Mouse (Mus musculus) forebrain, embryonic 14.5 days (tissue): ENCODE results near the gene Ltc4s. TPM values are rescaled to one million over a fixed set of nuclear protein-coding genes. Genes with fewer than 3 reads are reported as not detected.

ENCODE experiments used
- ATAC-seq: fragments of 200-750 bp; cut with Nextera tagmentation; 2 replicates; pipeline ENCODE4 v1.8.0; 2017; ENCODE audit warnings: mild to moderate bottlenecking, moderate library complexity
- DNase-seq: peaks from one replicate; pipeline ENCODE4 v3.0.0-alpha.2; 2015; ENCODE audit warnings: low spot score
- H3K27ac ChIP-seq: fragments of 300-500 bp; sonication (generic); 2 replicates; pipeline ENCODE4 v1.5.1; 2014; ENCODE audit warnings: low read depth, mild to moderate bottlenecking, control low read depth, low read length, moderate library complexity
- H3K27me3 ChIP-seq: fragments of 300-500 bp; sonication (generic); replicated peaks from 2 replicates; pipeline ENCODE4 v1.6.1; 2014; ENCODE audit warnings: low read length, control low read depth, mixed read lengths; ENCODE audit not compliant: control insufficient read depth, insufficient read depth
- H3K36me3 ChIP-seq: fragments of 300-500 bp; sonication (generic); 2 replicates; pipeline ENCODE4 v1.6.1; 2014; ENCODE audit warnings: low read length, control low read depth; ENCODE audit not compliant: control insufficient read depth, insufficient read depth
- H3K4me1 ChIP-seq: fragments of 300-500 bp; sonication (generic); 2 replicates; pipeline ENCODE4 v1.6.1; 2014; ENCODE audit warnings: antibody characterized with exemption, low read length, control low read depth; ENCODE audit not compliant: control insufficient read depth, insufficient read depth
- H3K4me2 ChIP-seq: fragments of 300-500 bp; sonication (generic); 2 replicates; pipeline ENCODE4 v1.6.1; 2014; ENCODE audit warnings: mild to moderate bottlenecking, control low read depth, low read length
- H3K4me3 ChIP-seq: fragments of 300-500 bp; sonication (generic); 2 replicates; pipeline ENCODE4 v1.5.1; 2014; ENCODE audit warnings: low read depth, low read length, control low read depth
- H3K9ac ChIP-seq: fragments of 300-500 bp; sonication (generic); 2 replicates; pipeline ENCODE4 v1.6.1; 2014; ENCODE audit warnings: mild to moderate bottlenecking, low read length, control low read depth, moderate library complexity
- H3K9me3 ChIP-seq: fragments of 300-500 bp; sonication (generic); replicated peaks from 2 replicates; pipeline ENCODE4 v1.6.1; 2016; ENCODE audit warnings: low read length, control low read depth, mixed read lengths; ENCODE audit not compliant: control insufficient read depth
- WGBS: fragments of 180-500 bp; shearing (Covaris S2); extraction: QIAGEN DNeasy Blood & Tissue Kit; methylation state at CpG from one replicate; pipeline ENCODE4 v1.1.7; 2014; 5-methylcytosine and 5-hydroxymethylcytosine counted together
- polyA plus RNA-seq: library from polyadenylated mRNA; unstranded; fragments of >200 nt; fragmentation: Nextera tagmentation; extraction: Ambion mirVana; gene quantifications from 2 replicates; pipeline ENCODE4 v1.2.1, GENCODE M21; 2014

Ltc4s gene
- polyA plus RNA-seq, 1 experiment from 2014 or later, result 3.4 TPM

DNA sequence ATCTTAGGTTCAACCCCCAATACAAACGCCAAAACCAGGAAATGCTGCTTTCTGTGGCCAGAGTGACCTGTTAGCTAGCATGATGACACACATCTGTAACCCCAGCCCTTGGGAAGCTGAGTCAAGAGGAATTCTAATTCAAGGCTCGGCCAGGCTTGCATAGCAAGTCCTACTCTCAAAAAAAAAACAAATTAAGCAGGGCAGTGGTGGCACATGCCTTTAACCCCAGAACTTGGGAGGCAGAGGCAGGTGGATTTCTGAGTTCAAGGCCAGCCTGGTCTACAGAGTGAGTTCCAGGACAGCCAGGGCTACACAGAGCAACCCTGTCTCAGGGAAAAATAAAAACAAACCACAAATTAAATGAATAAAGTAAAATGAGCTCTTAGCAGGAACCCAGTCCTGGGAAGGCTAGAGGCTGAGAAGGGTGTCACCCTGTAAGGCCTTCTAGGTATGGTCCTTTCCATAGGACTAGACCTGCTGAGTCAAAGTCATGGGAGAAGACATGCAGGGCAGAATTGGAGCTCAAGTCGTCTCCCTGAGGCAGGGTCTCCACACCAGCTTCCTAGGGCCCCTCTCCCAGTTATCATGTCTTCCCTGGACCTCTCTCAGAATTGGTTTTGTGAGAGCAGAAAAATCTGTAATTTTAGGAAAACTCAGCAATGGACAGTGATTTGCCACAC is 26.2 kb downstream of the Ltc4s start:
- ATAC-seq, result no peak
- H3K4me2 ChIP-seq, result no peak overlapping the region
- H3K4me1 ChIP-seq, result peaks cover 8% of the 10 kb centered on the region
- peaks cover 7% of the 10 kb centered on the region for H3K36me3 ChIP-seq
- 0 out of 2 replicates have a peak overlapping the region, but pooled peaks have one; percentile 14 for H3K27ac ChIP-seq
- no peaks in the 10 kb centered on the region for H3K27me3 ChIP-seq
- DNase-seq, result no peak
- H3K9ac ChIP-seq, result no peak overlapping the region
- H3K9me3 ChIP-seq, result no peaks in the 10 kb centered on the region
- 83% methylated on average over 3 of the region's 3 CpGs for WGBS
- H3K4me3 ChIP-seq, result no peak overlapping the region

DNA sequence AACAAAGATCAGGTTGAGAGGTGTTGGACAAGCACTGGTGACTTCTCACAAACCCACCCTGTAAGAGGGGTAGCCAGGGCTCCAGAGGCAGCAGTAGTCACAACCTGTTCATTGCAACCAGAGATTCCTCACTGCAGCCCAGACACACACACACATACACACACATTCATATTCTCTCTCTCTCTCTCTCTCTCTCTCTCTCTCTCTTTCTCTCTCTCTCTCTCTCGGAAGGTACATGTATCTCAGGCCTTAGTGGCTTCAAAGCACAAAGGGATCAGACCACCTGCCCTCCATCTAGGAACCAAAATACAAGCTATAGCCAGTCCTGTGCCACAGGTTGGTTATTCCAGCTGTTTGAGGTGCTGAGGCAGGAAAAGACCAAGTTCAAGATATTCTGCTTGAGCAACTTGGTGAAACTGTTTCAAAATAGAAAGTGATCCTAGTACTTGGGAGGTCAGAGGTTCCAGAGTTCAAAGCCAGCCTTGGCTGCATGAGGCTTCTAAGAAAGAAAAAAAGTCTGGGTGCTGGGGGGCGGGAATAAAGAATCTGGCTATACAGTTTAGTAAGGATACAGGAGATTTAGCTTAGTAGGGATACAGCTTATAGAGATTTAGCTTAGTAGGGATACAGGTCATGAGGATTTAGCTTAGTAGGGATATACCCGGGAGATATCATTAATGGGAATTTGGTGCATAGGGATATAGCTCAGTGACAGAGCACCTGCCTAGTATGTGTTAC is 26.9 kb downstream of the Ltc4s start:
- Histone ChIP-seq H3K27ac (no peak overlapping the region), H3K9ac (no peak overlapping the region), H3K9me3 (no peaks in the 10 kb centered on the region), H3K27me3 (no peaks in the 10 kb centered on the region), H3K4me1 (peaks cover 8% of the 10 kb centered on the region), H3K4me2 (peak overlapping the region; percentile 66), H3K4me3 (0 out of 2 replicates have a peak overlapping the region, but pooled peaks have one; percentile 90), H3K36me3 (peaks cover 14% of the 10 kb centered on the region)
- ATAC-seq (no peak), DNase-seq (no peak)
- WGBS, result 94% methylated on average over 3 of the region's 3 CpGs

- Histone ChIP-seq H3K4me3 (peak within 1 kb of the TSS; percentile 90), H3K4me1 (peaks cover 8% of the 10 kb centered on the region), H3K27me3 (no peaks in the 10 kb centered on the region), H3K4me2 (peak within 1 kb of the TSS; percentile 66), H3K36me3 (peaks cover 23% of the 10 kb centered on the region), H3K9ac (peak within 1 kb of the TSS; percentile 95), H3K9me3 (no peaks in the 10 kb centered on the region), H3K27ac (peak within 1 kb of the TSS; percentile 96)
- DNase-seq (peak; percentile 80), ATAC-seq (peak; percentile 83)
- WGBS, result under 1% methylated on average over 48 of the region's 48 CpGs
Observed at GRCm38 (mm10) chr11:50210505-50211151, 27.8 kb downstream of the Ltc4s start, which contains the start of the genes Sqstm1 and Mgat4b. TSS of gene Sqstm1 (minus strand) at chr11:50210827. TSS of gene Mgat4b (plus strand) at chr11:50210890.

- H3K4me3 ChIP-seq, result peak overlapping the region; percentile 90
- ATAC-seq (peak; percentile 96), DNase-seq (peak; percentile 95)
- peak overlapping the region; percentile 95 for H3K9ac ChIP-seq
- H3K4me1 ChIP-seq, result peaks cover 8% of the 10 kb centered on the region
- under 1% methylated on average over 24 of the region's 24 CpGs for WGBS
- no peaks in the 10 kb centered on the region for H3K27me3 ChIP-seq
- peaks cover 28% of the 10 kb centered on the region for H3K36me3 ChIP-seq
- H3K27ac ChIP-seq, result peak overlapping the region; percentile 96
- peak overlapping the region; percentile 66 for H3K4me2 ChIP-seq
- no peaks in the 10 kb centered on the region for H3K9me3 ChIP-seq
Observed at GRCm38 (mm10) chr11:50210101-50210504, 28.3 kb downstream of the Ltc4s start.

- Histone ChIP-seq H3K4me1 (peaks cover 8% of the 10 kb centered on the region), H3K9me3 (no peaks in the 10 kb centered on the region), H3K4me3 (no peak overlapping the region), H3K4me2 (no peak overlapping the region), H3K36me3 (peaks cover 49% of the 10 kb centered on the region), H3K27me3 (no peaks in the 10 kb centered on the region), H3K27ac (no peak overlapping the region), H3K9ac (no peak overlapping the region)
- ATAC-seq, result no peak
- 90% methylated on average over 5 of the region's 5 CpGs for WGBS
- no peak for DNase-seq
Observed at GRCm38 (mm10) chr11:50208039-50208438, 30.4 kb downstream of the Ltc4s start.

DNA sequence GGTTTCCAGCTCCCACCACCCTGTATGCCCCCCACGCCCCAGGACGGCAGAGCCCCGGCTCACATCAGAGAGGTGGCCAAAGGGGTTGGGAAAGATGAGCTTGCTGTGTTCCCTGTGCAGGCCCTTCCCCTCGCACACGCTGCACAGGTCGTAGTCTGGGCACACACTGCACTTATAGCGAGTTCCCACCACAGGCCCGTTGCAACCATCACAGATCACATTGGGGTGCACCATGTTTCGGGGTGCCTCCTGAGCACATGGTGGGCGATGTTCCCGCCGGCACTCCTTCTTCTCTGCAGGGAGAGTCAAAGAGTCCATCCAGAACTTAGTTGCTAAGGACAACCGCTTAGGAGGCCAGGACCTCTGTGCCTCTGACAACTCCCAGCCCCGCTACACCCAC is 31.1 kb downstream of the Ltc4s start:
- Histone ChIP-seq H3K27me3 (no peaks in the 10 kb centered on the region), H3K4me2 (no peak overlapping the region), H3K9ac (no peak overlapping the region), H3K4me1 (peaks cover 8% of the 10 kb centered on the region), H3K27ac (no peak overlapping the region), H3K9me3 (no peaks in the 10 kb centered on the region), H3K4me3 (no peak overlapping the region), H3K36me3 (peaks cover 56% of the 10 kb centered on the region)
- no peak for ATAC-seq
- 94% methylated on average over 14 of the region's 14 CpGs for WGBS
- DNase-seq, result no peak

- WGBS, result 91% methylated on average over 2 of the region's 2 CpGs
- no peak overlapping the region for H3K4me2 ChIP-seq
- ATAC-seq, result no peak
Observed at GRCm38 (mm10) chr11:50206037-50206436, 32.4 kb downstream of the Ltc4s start.

DNA sequence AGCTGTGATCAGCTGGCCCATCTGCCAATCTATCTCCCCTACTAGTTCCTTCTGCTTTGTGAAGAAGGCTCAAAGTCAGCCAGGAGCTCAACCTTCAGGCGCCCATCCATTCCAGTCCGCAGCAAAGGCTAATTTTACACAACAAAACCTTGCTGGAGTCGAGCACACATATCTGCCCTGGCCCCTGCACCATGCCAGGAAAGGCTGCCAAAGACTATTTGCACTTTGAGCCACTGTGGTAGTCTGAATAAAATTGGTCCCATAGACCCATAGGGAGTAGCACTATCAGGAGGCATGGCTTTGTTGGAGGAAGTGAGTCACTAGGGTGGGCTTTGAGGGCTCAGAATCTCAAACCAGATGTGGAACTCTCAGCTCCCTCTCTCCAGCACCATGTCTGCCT is 33.0 kb downstream of the Ltc4s start:
- no peaks in the 10 kb centered on the region for H3K27me3 ChIP-seq
- no peak overlapping the region for H3K9ac ChIP-seq
- ATAC-seq (no peak), DNase-seq (no peak)
- H3K9me3 ChIP-seq, result no peaks in the 10 kb centered on the region
- H3K4me2 ChIP-seq, result no peak overlapping the region
- H3K27ac ChIP-seq, result no peak overlapping the region
- H3K4me3 ChIP-seq, result no peak overlapping the region
- WGBS, result 85% methylated on average over 3 of the region's 3 CpGs
- peaks cover 75% of the 10 kb centered on the region for H3K36me3 ChIP-seq
- peaks cover 8% of the 10 kb centered on the region for H3K4me1 ChIP-seq

More at GRCm38 (mm10) chr11:50206037-50206436, 32.4 kb downstream of the Ltc4s start:
- DNase-seq, result no peak
- Histone ChIP-seq H3K4me3 (no peak overlapping the region), H3K4me1 (peaks cover 8% of the 10 kb centered on the region), H3K27me3 (no peaks in the 10 kb centered on the region), H3K9ac (no peak overlapping the region), H3K27ac (no peak overlapping the region), H3K9me3 (no peaks in the 10 kb centered on the region), H3K36me3 (peaks cover 69% of the 10 kb centered on the region)
